Mouse (Mus musculus): ENCODE measurements at regions not wholly inside any gene's neighbourhood (a gene's known extent, or its start where the extent isn't known, plus 50 kb on each side); places are given as distances from the start of the nearest gene placed in this dataset.

DNA sequence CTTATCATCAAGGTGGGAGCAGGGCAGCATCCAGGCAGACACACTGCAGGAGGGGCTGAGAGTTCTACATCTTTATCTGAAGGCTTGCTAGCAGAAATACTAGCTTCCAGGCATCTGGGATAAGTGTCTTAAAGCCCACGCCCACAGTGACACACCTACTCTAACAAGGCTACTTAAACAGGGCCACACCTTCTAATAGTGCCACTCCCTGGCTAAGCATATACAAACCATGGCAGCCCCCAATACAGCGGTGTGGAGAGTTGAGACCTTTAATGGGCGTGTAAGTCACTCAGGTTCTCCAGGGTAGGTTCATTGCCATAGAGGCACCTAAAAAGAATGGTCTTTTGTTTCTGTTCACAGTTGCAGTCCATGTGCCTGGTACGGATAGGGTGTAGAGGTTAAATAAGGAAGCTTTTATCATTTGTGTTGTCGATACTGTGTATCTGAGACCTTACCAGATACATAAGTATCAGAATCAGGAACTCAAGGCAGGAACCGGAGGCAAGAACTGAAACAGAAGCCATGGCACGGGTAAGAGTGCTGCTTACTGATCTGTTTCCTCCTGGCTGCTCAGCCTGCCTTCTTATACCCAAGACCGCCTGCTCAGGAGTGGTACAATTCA, 69.0 kb upstream of the Atrnl1 start:
- in situ Hi-C loops (cut with MboI; ENCODE audit: low pct_unique_long_range_greater_than_20kb) = no loop called here
- DNase-seq (ENCODE audit: low read depth, low spot score) (no peak), ATAC-seq (no peak)
- ChIA-PET POLR2A (no interaction called here), CTCF (interaction anchor here (2.0 kb wide), 1 partner anchor 11 kb away, joined by 4 read pairs; no protein-coding TSS in a partner anchor)
- TF ChIP-seq CTCF (IDR thresholded peaks at IDR 0.05) = no peak
- H3K27me3 ChIP-seq = peaks cover 15% of the 10 kb centered on the region

DNA sequence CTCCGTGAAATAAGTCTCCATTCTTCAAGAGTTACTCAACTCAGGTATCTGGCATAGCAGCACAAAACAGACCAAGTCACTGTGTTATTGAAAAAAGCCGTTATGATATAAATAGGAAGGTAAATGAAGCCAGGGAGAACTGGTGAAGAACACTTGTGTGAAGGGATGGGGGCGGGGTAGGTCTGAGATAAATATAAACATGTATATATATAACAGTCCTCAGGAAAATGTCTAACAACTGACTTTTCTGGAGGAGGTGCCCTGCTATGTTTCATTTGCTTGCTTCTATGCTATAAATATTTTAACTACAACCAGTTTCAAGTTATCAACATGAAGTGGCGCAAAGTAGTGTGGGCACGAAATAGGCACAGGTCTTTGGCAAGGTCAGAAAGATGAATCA, 68.3 kb upstream of the Atrnl1 start:
- DNase-seq (ENCODE audit: low read depth, low spot score) = no peak
- peaks cover 13% of the 10 kb centered on the region for H3K27me3 ChIP-seq
- no peak for TF ChIP-seq CTCF (IDR thresholded peaks at IDR 0.05)
- ATAC-seq = no peak
- POLR2A ChIA-PET = no interaction called here
- in situ Hi-C loops (cut with MboI; ENCODE audit: low pct_unique_long_range_greater_than_20kb) = no loop called here
- CTCF ChIA-PET = interaction anchor here (0.9 kb wide), 1 partner anchor 9 kb away, joined by 3 read pairs; no protein-coding TSS in a partner anchor

DNA sequence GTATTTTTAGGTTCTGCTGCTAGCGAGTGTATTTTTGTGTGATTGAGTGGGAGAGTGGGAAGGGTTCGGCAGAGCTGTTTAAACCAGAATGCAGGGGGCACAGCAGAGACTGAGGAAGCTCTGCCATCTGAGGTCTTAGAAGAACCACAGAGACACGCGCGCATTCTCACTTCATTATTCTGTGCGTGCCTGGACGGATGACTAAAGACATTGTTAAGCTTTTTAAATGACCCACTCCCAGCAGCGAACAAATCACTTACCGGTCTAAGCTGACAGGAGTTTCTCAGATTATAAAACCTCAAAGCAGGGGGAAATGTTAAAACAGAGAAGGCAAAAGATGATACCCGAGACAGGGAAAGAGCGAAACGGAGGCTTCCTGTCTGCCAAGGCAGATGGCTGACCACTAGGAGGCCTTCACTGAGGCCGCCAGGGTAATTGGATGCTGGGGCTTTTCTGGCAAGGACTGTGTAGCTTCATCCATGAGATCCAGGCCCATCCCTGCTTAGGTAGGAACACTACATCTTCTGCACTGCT, 67.1 kb upstream of the Atrnl1 start:
- CTCF ChIA-PET = no interaction called here
- POLR2A ChIA-PET = no interaction called here
- DNase-seq (ENCODE audit: low read depth, low spot score) = no peak
- TF ChIP-seq CTCF (IDR thresholded peaks at IDR 0.05) = no peak
- no peak for ATAC-seq
- H3K27me3 ChIP-seq = peaks cover 6% of the 10 kb centered on the region
- in situ Hi-C loops (cut with MboI; ENCODE audit: low pct_unique_long_range_greater_than_20kb) = no loop called here

DNA sequence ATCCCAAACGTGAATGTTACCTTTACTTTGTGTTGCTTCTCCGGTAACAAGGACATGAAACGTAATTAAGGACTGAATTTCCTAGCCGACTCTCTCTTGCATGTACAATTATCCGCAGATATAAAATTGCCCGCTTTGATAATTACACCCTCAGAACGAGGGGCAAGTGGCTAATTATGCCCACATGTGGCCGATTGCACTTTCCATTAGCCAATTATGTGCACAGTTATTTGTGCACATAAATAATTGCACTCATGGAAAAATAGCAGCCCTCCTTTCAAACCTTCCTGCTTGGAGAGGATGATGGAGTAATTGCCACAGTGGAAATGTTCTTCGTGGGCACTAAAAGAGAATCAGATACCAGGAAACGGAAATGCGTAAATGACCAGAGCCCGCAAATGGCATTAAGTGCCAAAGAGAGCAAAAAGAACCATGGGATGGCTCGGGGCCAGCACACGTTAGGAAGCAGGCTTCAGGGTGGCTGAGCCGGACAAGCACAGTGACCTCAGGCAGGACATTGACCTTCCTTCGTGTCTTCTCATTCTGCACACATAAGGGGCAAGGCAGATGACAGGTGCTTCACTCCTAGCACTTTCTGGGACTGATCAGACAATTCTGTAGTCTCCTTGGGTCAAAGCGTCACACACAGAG, 66.5 kb upstream of the Atrnl1 start:
- in situ Hi-C loops (cut with MboI; ENCODE audit: low pct_unique_long_range_greater_than_20kb) = no loop called here
- CTCF ChIA-PET = no interaction called here

DNA sequence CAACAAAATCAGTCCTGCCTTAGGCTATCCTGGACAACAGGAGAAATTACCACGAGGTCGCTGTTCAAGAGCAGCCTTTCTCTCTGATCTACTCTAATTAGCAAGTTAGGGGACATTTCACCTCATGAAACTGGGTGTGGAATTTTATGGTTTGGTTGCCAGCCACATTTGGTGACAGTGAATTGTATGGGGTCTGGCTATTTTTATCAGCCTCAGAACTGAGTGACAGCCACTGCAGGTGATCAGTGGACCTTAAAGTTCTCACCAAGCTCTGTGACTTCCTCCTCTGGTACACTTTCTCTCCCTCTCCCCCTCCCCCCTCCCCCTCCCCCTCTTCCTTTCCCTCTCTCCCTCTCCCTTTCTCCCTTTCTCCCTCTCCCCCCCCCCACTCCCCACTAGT, 65.8 kb upstream of the Atrnl1 start:
- POLR2A ChIA-PET = no interaction called here
- ATAC-seq (no peak), DNase-seq (ENCODE audit: low read depth, low spot score) (no peak)
- in situ Hi-C loops (cut with MboI; ENCODE audit: low pct_unique_long_range_greater_than_20kb) = no loop called here
- TF ChIP-seq CTCF (IDR thresholded peaks at IDR 0.05) = no peak
- CTCF ChIA-PET = no interaction called here
- peaks cover 6% of the 10 kb centered on the region for H3K27me3 ChIP-seq

More for the DNA sequence above, 66.5 kb upstream of the Atrnl1 start:
- DNase-seq (ENCODE audit: low read depth, low spot score) (no peak), ATAC-seq (no peak)
- peaks cover 6% of the 10 kb centered on the region for H3K27me3 ChIP-seq
- no peak for TF ChIP-seq CTCF (IDR thresholded peaks at IDR 0.05)
- POLR2A ChIA-PET = no interaction called here

DNA sequence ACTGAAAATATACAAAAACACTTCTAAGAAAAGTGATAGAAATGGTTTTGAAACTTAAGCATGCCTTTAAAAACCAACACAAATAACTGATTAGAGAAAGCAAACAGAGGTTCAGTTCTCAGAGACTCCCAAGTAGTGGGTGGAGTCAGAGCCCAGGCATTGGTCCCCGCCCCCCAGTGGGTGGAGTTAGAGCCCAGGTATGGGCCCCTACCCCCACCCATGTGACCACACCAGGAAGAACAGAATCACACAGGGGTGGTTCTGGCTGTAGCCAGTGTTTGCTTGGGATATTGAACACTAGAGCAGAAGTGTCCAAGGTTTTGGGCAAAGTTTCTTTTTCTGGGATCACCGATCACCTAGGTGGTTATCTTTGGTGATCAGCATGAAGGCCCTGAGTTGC, 64.8 kb upstream of the Atrnl1 start:
- POLR2A ChIA-PET = no interaction called here
- DNase-seq (ENCODE audit: low read depth, low spot score) = no peak
- in situ Hi-C loops (cut with MboI; ENCODE audit: low pct_unique_long_range_greater_than_20kb) = no loop called here

DNA sequence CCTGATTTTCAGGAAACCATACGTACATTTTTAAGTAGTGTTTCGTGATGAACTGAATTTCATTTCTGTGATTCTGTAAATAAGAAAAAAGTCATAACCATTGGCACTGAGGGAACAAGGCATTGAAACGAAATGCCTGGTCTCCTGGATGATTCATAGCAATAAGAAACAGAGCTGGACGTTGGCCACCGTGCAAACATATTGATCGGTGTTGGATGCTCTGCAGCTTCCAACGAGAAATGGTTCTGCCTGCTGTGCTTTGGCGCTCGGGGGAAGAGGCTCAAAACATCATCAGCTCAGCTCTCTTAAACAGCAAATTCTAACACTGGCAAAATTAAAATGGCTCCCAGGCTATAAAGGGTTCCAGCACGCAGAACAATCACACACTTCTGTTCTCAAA, 64.3 kb upstream of the Atrnl1 start:
- CTCF ChIA-PET = no interaction called here
- DNase-seq (ENCODE audit: low read depth, low spot score) (no peak), ATAC-seq (no peak)
- POLR2A ChIA-PET = no interaction called here
- H3K27me3 ChIP-seq = peaks cover 6% of the 10 kb centered on the region
- in situ Hi-C loops (cut with MboI; ENCODE audit: low pct_unique_long_range_greater_than_20kb) = no loop called here
- TF ChIP-seq CTCF (IDR thresholded peaks at IDR 0.05) = no peak

More for the DNA sequence above, 64.8 kb upstream of the Atrnl1 start:
- ATAC-seq = no peak
- CTCF ChIA-PET = no interaction called here
- H3K27me3 ChIP-seq = peaks cover 6% of the 10 kb centered on the region
- TF ChIP-seq CTCF (IDR thresholded peaks at IDR 0.05) = no peak

DNA sequence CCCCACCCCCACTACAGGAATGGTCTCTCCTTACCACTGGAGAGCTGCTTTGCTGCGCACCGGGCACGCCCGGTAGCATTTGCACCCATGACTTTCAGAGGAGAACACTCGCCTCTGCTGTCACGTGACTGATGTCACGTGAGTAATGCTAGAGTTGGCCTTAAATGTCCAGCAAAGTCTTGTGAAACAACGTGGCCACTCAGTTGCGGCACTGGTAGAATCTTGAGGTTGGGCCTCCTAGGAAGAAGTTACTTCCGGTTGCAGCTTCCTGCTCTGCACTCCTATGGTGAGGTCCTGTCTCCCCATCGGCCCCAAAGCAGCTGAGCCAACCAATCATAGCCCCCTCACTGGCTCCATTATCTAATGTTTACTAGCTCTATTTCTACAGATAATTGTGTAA, 62.7 kb upstream of the Atrnl1 start:
- H3K27me3 ChIP-seq = no peaks in the 10 kb centered on the region
- DNase-seq (ENCODE audit: low read depth, low spot score) = no peak
- POLR2A ChIA-PET = no interaction called here
- ATAC-seq = no peak
- in situ Hi-C loops (cut with MboI; ENCODE audit: low pct_unique_long_range_greater_than_20kb) = no loop called here
- CTCF ChIA-PET = interaction anchor here (1.0 to 1.2 kb wide), 2 partner anchors 8 to 37 kb away, joined by 3 read pairs; no protein-coding TSS in a partner anchor
- TF ChIP-seq CTCF (IDR thresholded peaks at IDR 0.05) = no peak

DNA sequence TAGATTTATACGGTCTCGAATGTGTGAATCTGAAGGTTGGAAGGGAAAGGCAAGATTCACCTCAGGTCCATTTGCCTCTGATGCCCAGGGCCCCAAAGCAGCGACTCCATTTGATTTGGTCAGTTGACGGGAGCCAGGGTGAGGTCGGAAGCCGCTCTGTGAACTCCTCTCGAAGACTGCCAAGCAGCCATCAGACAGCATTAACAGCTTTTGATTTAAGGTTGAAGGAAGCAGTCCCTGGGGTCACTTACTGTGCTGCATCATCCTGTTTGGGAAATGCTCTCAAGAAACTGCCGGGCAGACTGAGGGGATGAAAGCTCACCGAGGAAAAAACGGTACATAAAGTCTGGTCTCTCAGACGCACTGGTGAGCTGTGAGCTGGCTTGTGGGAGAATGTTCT, 62.2 kb upstream of the Atrnl1 start:
- H3K27me3 ChIP-seq = no peaks in the 10 kb centered on the region
- in situ Hi-C loops (cut with MboI; ENCODE audit: low pct_unique_long_range_greater_than_20kb) = no loop called here
- no peak for TF ChIP-seq CTCF (IDR thresholded peaks at IDR 0.05)
- ChIA-PET CTCF (interaction anchor here (1.2 kb wide), 1 partner anchor 38 kb away, joined by 3 read pairs; no protein-coding TSS in a partner anchor), POLR2A (no interaction called here)
- ATAC-seq (no peak), DNase-seq (ENCODE audit: low read depth, low spot score) (no peak)

DNA sequence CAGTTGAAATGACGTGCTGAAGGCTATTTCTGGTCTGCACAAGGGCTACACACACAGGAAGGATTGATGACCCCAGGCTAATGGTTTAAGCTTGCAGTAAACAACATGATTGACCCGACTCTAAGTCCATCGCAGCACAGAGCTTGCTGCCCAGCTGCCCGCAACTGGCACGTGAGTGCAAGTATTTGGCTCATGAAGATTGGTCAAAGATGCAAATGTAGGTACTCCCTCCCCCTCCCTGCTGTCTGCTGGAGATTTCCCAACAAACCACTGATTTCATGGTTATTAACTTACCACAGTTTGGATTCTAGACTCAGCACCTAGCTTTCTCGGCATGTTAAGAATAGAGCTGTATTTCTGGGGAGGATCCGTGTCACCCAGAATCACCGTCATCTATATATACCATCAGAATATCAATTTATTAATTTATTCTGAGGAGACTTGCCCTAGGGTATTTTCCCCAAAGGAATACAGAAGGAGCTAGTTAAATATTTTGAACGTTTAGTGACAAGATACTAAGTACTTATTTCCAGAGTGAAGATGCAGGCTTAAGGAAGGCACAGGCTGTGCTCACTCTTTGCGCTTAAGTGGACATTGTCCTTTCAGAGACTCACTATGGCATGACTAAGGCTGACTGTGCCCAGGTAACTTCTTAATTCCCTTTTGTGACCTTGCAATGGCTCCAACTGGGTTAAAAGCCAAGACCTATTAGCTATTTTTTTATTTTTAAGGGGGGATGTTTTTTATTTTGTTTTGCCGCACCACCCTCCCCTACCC, 57.7 kb upstream of the Atrnl1 start:
- POLR2A ChIA-PET = no interaction called here
- TF ChIP-seq CTCF (IDR thresholded peaks at IDR 0.05) = no peak
- CTCF ChIA-PET = interaction anchor here (1.0 to 1.7 kb wide), 2 partner anchors 12 to 15 kb away, joined by 3 to 4 read pairs; no protein-coding TSS in a partner anchor

DNA sequence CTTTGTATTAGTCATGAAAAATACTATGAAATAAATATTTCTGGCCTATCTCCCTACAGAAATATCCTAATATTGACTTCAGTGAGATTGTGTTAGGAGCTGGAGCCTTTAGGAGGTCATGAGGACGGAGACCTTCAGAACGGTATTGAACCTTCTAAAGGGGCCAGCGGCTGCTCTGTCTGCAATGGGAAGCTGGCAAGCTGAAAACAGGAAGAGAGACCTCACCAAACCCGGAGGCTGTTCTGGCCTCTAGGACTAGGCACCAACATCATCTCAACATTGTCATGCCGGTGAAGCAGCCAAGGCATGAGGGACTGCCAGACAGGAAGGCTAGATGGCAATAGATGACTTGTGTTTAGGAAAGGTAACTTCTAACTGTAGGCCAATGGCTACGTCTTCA, 56.7 kb upstream of the Atrnl1 start:
- POLR2A ChIA-PET = no interaction called here
- no peaks in the 10 kb centered on the region for H3K27me3 ChIP-seq
- ATAC-seq = no peak
- no peak for TF ChIP-seq CTCF (IDR thresholded peaks at IDR 0.05)
- DNase-seq (ENCODE audit: low read depth, low spot score) = no peak
- in situ Hi-C loops (cut with MboI; ENCODE audit: low pct_unique_long_range_greater_than_20kb) = loop anchor here (5.0 kb wide), 1 partner anchor 53 kb away; no protein-coding TSS in a partner anchor
- CTCF ChIA-PET = no interaction called here

More for the DNA sequence above, 57.7 kb upstream of the Atrnl1 start:
- no peak for DNase-seq (ENCODE audit: low read depth, low spot score)
- in situ Hi-C loops (cut with MboI; ENCODE audit: low pct_unique_long_range_greater_than_20kb) = loop anchor here (5.0 kb wide), 1 partner anchor 54 kb away; no protein-coding TSS in a partner anchor
- no peaks in the 10 kb centered on the region for H3K27me3 ChIP-seq
- ATAC-seq = no peak
